8 mouse cellular contexts compared by ENCODE assay signal in genomic region chr7:98119179-98119960, GRCm38 (mm10). TPM values are rescaled to one million over a fixed set of nuclear protein-coding genes. Genes with fewer than 3 reads are reported as not detected.
DNase-seq lines count a peak whose midpoint lies in the region; ATAC-seq and TF ChIP-seq lines count a peak whose summit lies in the region.

Gene Myo7a (minus strand): TSS chr7:98119524.

- intact Hi-C loops in left cerebral cortex, postnatal 36 days (cut with DNase I), result no loop called here
- intact Hi-C loops in gastrocnemius, postnatal 36 days (cut with DNase I), result no loop called here

- peak; percentile 10 for ATAC-seq in midbrain, postnatal 0 days (ENCODE audit: low FRiP score)

- peak within 1 kb of the TSS; percentile 42; the same call in 1 of the 2 replicates for H3K4me3 ChIP-seq in spleen, adult 2 months (ENCODE audit: extremely low read depth, insufficient read depth, insufficient read length)
- no peak within 1 kb of the TSS for H3K4me3 ChIP-seq in midbrain, postnatal 0 days (ENCODE audit: low read depth, low read length)

- H3K9me3 ChIP-seq in midbrain, postnatal 0 days (ENCODE audit: low read length), result no peaks in the 10 kb centered on the region

- H3K27me3 ChIP-seq in spleen, adult 2 months (ENCODE audit: control insufficient read depth, insufficient read depth, low read length), result no peaks in the 10 kb centered on the region
- H3K27me3 ChIP-seq in midbrain, postnatal 0 days (ENCODE audit: insufficient read depth, low read length), result no peaks in the 10 kb centered on the region

- DNase-seq in spleen, adult 2 months (ENCODE audit: low read depth in 1 of 2, low spot score in 2 of 2), result no peak
- DNase-seq in spleen, postnatal 10 days (ENCODE audit: low spot score in 2 of 2), result no peak
- peak; percentile 65 for DNase-seq in embryo, embryonic 11 days
- DNase-seq in heart, postnatal 4 days, result peak; percentile 45
- DNase-seq in left cerebral cortex, postnatal 36 days (ENCODE audit: low spot score in 2 of 2), result no peak
- no peak for DNase-seq in midbrain, postnatal 0 days (ENCODE audit: low spot score)
- no peak for DNase-seq in c-Kit-positive CD71-positive TER-119-positive erythroid progenitor cells, embryonic 14.5 days (ENCODE audit: low spot score)
- DNase-seq in gastrocnemius, postnatal 36 days, result no peak

- TF ChIP-seq POLR2A in spleen, adult 2 months (IDR thresholded peaks at IDR 0.05; ENCODE audit: low read depth, low read length), result no peak

- H3K27ac ChIP-seq in spleen, adult 2 months (ENCODE audit: insufficient read depth, low read length), result no peak within 1 kb of the TSS
- H3K27ac ChIP-seq in midbrain, postnatal 0 days (ENCODE audit: low read depth, low read length), result no peak within 1 kb of the TSS

- peaks cover 2% of the 10 kb centered on the region; the same call in 1 of the 2 replicates for H3K36me3 ChIP-seq in spleen, adult 2 months (ENCODE audit: control insufficient read depth, insufficient read depth, low read length)
- peaks cover 8% of the 10 kb centered on the region for H3K36me3 ChIP-seq in midbrain, postnatal 0 days (ENCODE audit: insufficient read depth, low read length)

- no peak for TF ChIP-seq CTCF in spleen, adult 2 months (IDR thresholded peaks at IDR 0.05; ENCODE audit: extremely low read depth, insufficient read depth, insufficient read length, insufficient replicate concordance)
- TF ChIP-seq CTCF in midbrain, postnatal 0 days (IDR thresholded peaks at IDR 0.05), result no peak

- WGBS in spleen, adult 2 months, result 63% methylated on average over 9 of the region's 9 CpGs
- WGBS in midbrain, postnatal 0 days, result 39% methylated on average over 9 of the region's 9 CpGs

- H3K4me1 ChIP-seq in spleen, adult 2 months (ENCODE audit: control insufficient read depth, insufficient read depth, insufficient read length), result no peaks in the 10 kb centered on the region; the same call in 1 of the 2 replicates
- H3K4me1 ChIP-seq in midbrain, postnatal 0 days (ENCODE audit: insufficient read depth, low read length), result no peaks in the 10 kb centered on the region

- peak within 1 kb of the TSS; percentile 31 for H3K4me2 ChIP-seq in midbrain, postnatal 0 days (ENCODE audit: low read depth, low read length, poor library complexity, severe bottlenecking)

- 0 out of 2 replicates have a peak within 1 kb of the TSS, but pooled peaks have one; percentile 39 for H3K9ac ChIP-seq in midbrain, postnatal 0 days (replicated peaks; ENCODE audit: low read length, poor library complexity, severe bottlenecking)

RNA-seq across cellular contexts. Expression of gene Myo7a, which starts in this region (rescaled TPM):
- 24.3 and 28.1 TPM in 2 replicates for polyA plus RNA-seq in spleen, adult 2 months (2012; rRNA removed)
- 1 to 10 TPM; 4.2 to 5.4 TPM for total RNA-seq in heart, postnatal 4 days (2021)
- total RNA-seq in left cerebral cortex, postnatal 36 days (2021), result 10 to 100 TPM; 11.4 to 11.5 TPM
- 66.0 and 74.3 TPM in 2 replicates for total RNA-seq in midbrain, postnatal 0 days (2014; rRNA removed)
- 11.1 and 14.6 TPM in 2 replicates for polyA plus RNA-seq in midbrain, postnatal 0 days (2015; fragmentation: Nextera tagmentation; extraction: Ambion mirVana)
- 1 to 10 TPM; 2.6 to 3.2 TPM for total RNA-seq in gastrocnemius, postnatal 36 days (2021)

Comparison
In these comparisons a context has a peak if more than half of its experiments do, and no peak if none do; other contexts are left out.
1. DNase-seq: peak in embryo, embryonic 11 days (single experiment) and heart, postnatal 4 days (single experiment); none in spleen, adult 2 months (0 of 2), spleen, postnatal 10 days (0 of 2), left cerebral cortex, postnatal 36 days (0 of 2), midbrain, postnatal 0 days (single experiment), c-Kit-positive CD71-positive TER-119-positive erythroid progenitor cells, embryonic 14.5 days (single experiment) and gastrocnemius, postnatal 36 days (0 of 2).